Mouse (Mus musculus): ENCODE data around the gene Tnfrsf18. TPM values are rescaled to one million over a fixed set of nuclear protein-coding genes. Genes with fewer than 3 reads are reported as not detected.
A peak's percentile ranks its signal among the peaks of the same experiment; 100 is the strongest.

Tnfrsf18 gene
- polyA plus RNA-seq, 1 experiment from 2014 or later, result 0.29 TPM

- 5% methylated on average over 58 of the region's 58 CpGs for WGBS (ENCODE audit: missing documents)
These were observed 51.7 kb downstream of the Tnfrsf18 start for GRCm38 (mm10) chr4:156077499-156078301.

More at GRCm38 (mm10) chr4:156077499-156078301, 51.7 kb downstream of the Tnfrsf18 start:
- peak overlapping the region; percentile 16; the same call in 1 of the 2 replicates for H3K4me3 ChIP-seq (ENCODE audit: inconsistent target)
- no peaks in the 10 kb centered on the region for H3K36me3 ChIP-seq (ENCODE audit: inconsistent target)
- H3K79me2 ChIP-seq (ENCODE audit: inconsistent target), result no peaks in the 10 kb centered on the region
- no peak overlapping the region for H3K27ac ChIP-seq

Other genes with a start within 250 kb of the Tnfrsf18 start
- not detected in 3 replicates for gene Tmem88b, start 240.3 kb upstream of the Tnfrsf18 start, polyA plus RNA-seq (2018)
- not detected in 3 replicates for gene Ankrd65, start 235.7 kb upstream of the Tnfrsf18 start, polyA plus RNA-seq (2018)
- 60.1 to 101 TPM (median 65.9 TPM) in 3 replicates for gene Mrpl20, start 223.3 kb upstream of the Tnfrsf18 start, polyA plus RNA-seq (2018)
- gene Ccnl2, start 213.7 kb upstream of the Tnfrsf18 start, polyA plus RNA-seq (2018), result 21.9 to 54.1 TPM (median 31.3 TPM) in 3 replicates
- gene Aurkaip1, start 194.9 kb upstream of the Tnfrsf18 start, polyA plus RNA-seq (2018), result 66.8 to 92.5 TPM (median 68.1 TPM) in 3 replicates
- 0.19 to 1.1 TPM (median 0.32 TPM) in 3 replicates for gene Mxra8, start 186.5 kb upstream of the Tnfrsf18 start, polyA plus RNA-seq (2018)
- 6.2 to 13.8 TPM (median 12.2 TPM) in 3 replicates for gene Dvl1, start 178.8 kb upstream of the Tnfrsf18 start, polyA plus RNA-seq (2018)
- gene Tas1r3, start 162.8 kb upstream of the Tnfrsf18 start, polyA plus RNA-seq (2018), result 0.04 to 0.11 TPM in 2 of 3 replicates, not detected in the other
- gene Cptp, start 156.7 kb upstream of the Tnfrsf18 start, polyA plus RNA-seq (2018), result 6.6 to 11.4 TPM (median 8.7 TPM) in 3 replicates
- gene Ints11, start 156.6 kb upstream of the Tnfrsf18 start, polyA plus RNA-seq (2018), result 11.2 to 22.1 TPM (median 18.6 TPM) in 3 replicates
- gene Pusl1, start 134.4 kb upstream of the Tnfrsf18 start, polyA plus RNA-seq (2018), result 12.4 to 21.3 TPM (median 17.4 TPM) in 3 replicates
- gene Acap3, start 134.3 kb upstream of the Tnfrsf18 start, polyA plus RNA-seq (2018), result 8.2 to 8.7 TPM (median 8.3 TPM) in 3 replicates
- 55.7 to 67.6 TPM (median 65.4 TPM) in 3 replicates for gene Ube2j2, start 82.3 kb upstream of the Tnfrsf18 start, polyA plus RNA-seq (2018)
- gene C1qtnf12, start 63.8 kb upstream of the Tnfrsf18 start, polyA plus RNA-seq (2018), result 5.3 to 17.5 TPM (median 14.9 TPM) in 3 replicates
- gene B3galt6, start 33.5 kb upstream of the Tnfrsf18 start, polyA plus RNA-seq (2018), result 1.4 to 6.1 TPM (median 2.9 TPM) in 3 replicates
- gene Sdf4, start 33.3 kb upstream of the Tnfrsf18 start, polyA plus RNA-seq (2018), result 261 to 438 TPM (median 289 TPM) in 3 replicates
- 0.47 to 0.95 TPM (median 0.93 TPM) in 3 replicates for gene Tnfrsf4, start 12.3 kb upstream of the Tnfrsf18 start, polyA plus RNA-seq (2018)
- gene Ttll10, start 33.2 kb downstream of the Tnfrsf18 start, polyA plus RNA-seq (2018), result not detected in 3 replicates
- gene 9430015G10Rik, start 83.8 kb downstream of the Tnfrsf18 start, polyA plus RNA-seq (2018), result 3.9 to 7.6 TPM (median 5.1 TPM) in 3 replicates
- gene Rnf223, start 104.3 kb downstream of the Tnfrsf18 start, polyA plus RNA-seq (2018), result not detected in 3 replicates
- gene Agrn, start 171.3 kb downstream of the Tnfrsf18 start, polyA plus RNA-seq (2018), result 3.3 to 10.5 TPM (median 7.2 TPM) in 3 replicates
- 62.5 to 462 TPM (median 183 TPM) in 3 replicates for gene Isg15, start 174.7 kb downstream of the Tnfrsf18 start, polyA plus RNA-seq (2018)
- 0.53 to 3.8 TPM (median 0.88 TPM) in 3 replicates for gene AW011738, start 177.1 kb downstream of the Tnfrsf18 start, polyA plus RNA-seq (2018)
- gene Perm1, start 189.7 kb downstream of the Tnfrsf18 start, polyA plus RNA-seq (2018), result 0.06 to 0.12 TPM in 2 of 3 replicates, not detected in the other
- 16.9 to 22.6 TPM (median 18.8 TPM) in 3 replicates for gene Plekhn1, start 208.7 kb downstream of the Tnfrsf18 start, polyA plus RNA-seq (2018)
- 52.2 to 93.1 TPM (median 59.9 TPM) in 3 replicates for gene Noc2l, start 209.8 kb downstream of the Tnfrsf18 start, polyA plus RNA-seq (2018)
- 0.09 to 0.43 TPM in 2 of 3 replicates, not detected in the other for gene Samd11, start 229.5 kb downstream of the Tnfrsf18 start, polyA plus RNA-seq (2018)